In genomic region chr2:35544717-35545116, GRCm38 (mm10) we compare ENCODE assay signal across 8 mouse cellular contexts. TPM values are rescaled to one million over a fixed set of nuclear protein-coding genes. Genes with fewer than 3 reads are reported as not detected.
A peak's percentile ranks its signal among the peaks of the same experiment; 100 is the strongest.
DNase-seq lines count a peak whose midpoint lies in the region; ATAC-seq and TF ChIP-seq lines count a peak whose summit lies in the region.

No protein-coding gene starts in this region.

- H3K4me1 ChIP-seq in ES-Bruce4 (ENCODE audit: control insufficient read depth, insufficient read depth, low read length) = peaks cover 2% of the 10 kb centered on the region
- H3K4me1 ChIP-seq in forebrain, embryonic 11.5 days (replicated peaks; ENCODE audit: control insufficient read depth, insufficient read depth, low read length) = peaks cover 6% of the 10 kb centered on the region
- H3K4me1 ChIP-seq in lung, embryonic 15.5 days = peaks cover 17% of the 10 kb centered on the region

- no peak overlapping the region for H3K27ac ChIP-seq in ES-Bruce4 (ENCODE audit: insufficient read depth, low read length)
- H3K27ac ChIP-seq in forebrain, embryonic 11.5 days (ENCODE audit: low read depth, low read length) = no peak overlapping the region
- no peak overlapping the region for H3K27ac ChIP-seq in lung, embryonic 15.5 days

- WGBS in forebrain, embryonic 11.5 days = 9% methylated on average over 14 of the region's 14 CpGs
- 6% methylated on average over 14 of the region's 14 CpGs for WGBS in lung, embryonic 15.5 days

- TF ChIP-seq CTCF in ES-Bruce4 (IDR thresholded peaks at IDR 0.05; ENCODE audit: low read depth, low read length) = peak; percentile 98

- peak; percentile 41 for DNase-seq in c-Kit-positive CD71-negative TER-119-negative erythroid progenitor cells, embryonic 14.5 days (ENCODE audit: low read depth)
- peak; percentile 84 for DNase-seq in forebrain, embryonic 11.5 days (ENCODE audit: low spot score)
- DNase-seq in heart, postnatal 25 days (ENCODE audit: low spot score) = peak; percentile 35
- DNase-seq in layer of hippocampus, adult 11-12 months (ENCODE audit: low spot score) = peak; percentile 54
- DNase-seq in retina, adult 2 months (ENCODE audit: low read depth, low spot score) = peak; percentile 46
- DNase-seq in urinary bladder, postnatal 14 days (ENCODE audit: low spot score) = peak; percentile 67

- H3K36me3 ChIP-seq in ES-Bruce4 (ENCODE audit: control insufficient read depth, insufficient read depth, low read length, poor library complexity, severe bottlenecking) = no peaks in the 10 kb centered on the region
- no peaks in the 10 kb centered on the region for H3K36me3 ChIP-seq in forebrain, embryonic 11.5 days (ENCODE audit: control insufficient read depth, insufficient read depth, low read length)
- no peaks in the 10 kb centered on the region for H3K36me3 ChIP-seq in lung, embryonic 15.5 days

- no peak overlapping the region for H3K4me3 ChIP-seq in ES-Bruce4 (ENCODE audit: low read depth, low read length)
- H3K4me3 ChIP-seq in forebrain, embryonic 11.5 days (ENCODE audit: low read depth, low read length) = no peak overlapping the region
- H3K4me3 ChIP-seq in lung, embryonic 15.5 days = peak overlapping the region; percentile 11

- no peaks in the 10 kb centered on the region for H3K9me3 ChIP-seq in ES-Bruce4 (replicated peaks; ENCODE audit: control insufficient read depth, insufficient read depth, low read length, poor library complexity, severe bottlenecking)
- H3K9me3 ChIP-seq in forebrain, embryonic 11.5 days (ENCODE audit: control insufficient read depth, low read length) = no peaks in the 10 kb centered on the region
- H3K9me3 ChIP-seq in lung, embryonic 15.5 days = no peaks in the 10 kb centered on the region

- TF ChIP-seq POLR2A in ES-Bruce4 (IDR thresholded peaks at IDR 0.05; ENCODE audit: insufficient read depth, low read length) = no peak

- intact Hi-C loops in heart, postnatal 25 days (cut with DNase I) = loop anchor here (1.0 to 5.0 kb wide), 5 partner anchors 38 to 386 kb away; no protein-coding TSS in a partner anchor

- H3K9ac ChIP-seq in ES-Bruce4 (ENCODE audit: low read depth, poor library complexity, severe bottlenecking) = no peak overlapping the region
- H3K9ac ChIP-seq in forebrain, embryonic 11.5 days (ENCODE audit: low read length) = no peak overlapping the region
- H3K9ac ChIP-seq in lung, embryonic 15.5 days = no peak overlapping the region

- 0 out of 2 replicates have a peak overlapping the region, but pooled peaks have one; percentile 26 for H3K4me2 ChIP-seq in forebrain, embryonic 11.5 days (ENCODE audit: low read depth, low read length, severe bottlenecking)
- H3K4me2 ChIP-seq in lung, embryonic 15.5 days = peak overlapping the region; percentile 60

- no peak for TF ChIP-seq EP300 in ES-Bruce4 (IDR thresholded peaks at IDR 0.05; ENCODE audit: insufficient read depth, low read depth, low read length)

- peak; percentile 64 for ATAC-seq in forebrain, embryonic 11.5 days (replicated peaks; ENCODE audit: low FRiP score)
- peak; percentile 53; the same call in 1 of the 2 replicates for ATAC-seq in lung, embryonic 15.5 days (ENCODE audit: borderline replicate concordance, extremely low read depth, low FRiP score, low TSS enrichment)

- no peaks in the 10 kb centered on the region for H3K27me3 ChIP-seq in ES-Bruce4 (ENCODE audit: control insufficient read depth, insufficient read depth, low read length, poor library complexity, severe bottlenecking)
- H3K27me3 ChIP-seq in forebrain, embryonic 11.5 days (ENCODE audit: control insufficient read depth, insufficient read depth, low read length) = no peaks in the 10 kb centered on the region
- no peaks in the 10 kb centered on the region for H3K27me3 ChIP-seq in lung, embryonic 15.5 days

RNA-seq across cellular contexts. Expression of gene Dab2ip, which starts 13.3 kb away (rescaled TPM):
- polyA plus RNA-seq in ES-Bruce4 (2011; ENCODE audit: insufficient read depth, insufficient read length, low read depth, missing spikeins) = 29.4 and 37.3 TPM in 2 replicates
- 51.5 and 52.2 TPM in 2 replicates for polyA plus RNA-seq in forebrain, embryonic 11.5 days (2014; fragmentation: Nextera tagmentation; extraction: Ambion mirVana)
- 10 to 100 TPM; 46.0 to 52.1 TPM for total RNA-seq in heart, postnatal 25 days (2021)
- polyA plus RNA-seq in lung, embryonic 15.5 days (2015; fragmentation: Nextera tagmentation; extraction: Ambion mirVana) = 54.2 and 60.2 TPM in 2 replicates
